Mouse (Mus musculus) liver, embryonic 11.5 days (tissue): ENCODE data around the gene Nploc4. TPM values are rescaled to one million over a fixed set of nuclear protein-coding genes. Genes with fewer than 3 reads are reported as not detected.

Experiments
- ATAC-seq: fragments of 200-750 bp; cut with Nextera tagmentation; replicated peaks from 2 replicates; pipeline ENCODE4 v1.8.0; 2017; ENCODE audit warnings: moderate number of reproducible peaks, mild to moderate bottlenecking, moderate TSS enrichment, moderate library complexity; ENCODE audit not compliant: low FRiP score
- DNase-seq: peaks from one replicate; pipeline ENCODE4 v3.0.0-alpha.2; 2017; ENCODE audit warnings: low spot score
- H3K27ac ChIP-seq: fragments of 300-500 bp; sonication (generic); 2 replicates; pipeline ENCODE4 v1.5.1; 2014; ENCODE audit warnings: mild to moderate bottlenecking, low read depth, low read length, control low read depth
- H3K27me3 ChIP-seq: fragments of 300-500 bp; sonication (generic); replicated peaks from 2 replicates; pipeline ENCODE4 v1.6.1; 2014; ENCODE audit warnings: low read length, mixed read lengths; ENCODE audit not compliant: control insufficient read depth, insufficient read depth
- H3K36me3 ChIP-seq: fragments of 300-500 bp; sonication (generic); 2 replicates; pipeline ENCODE4 v1.6.1; 2014; ENCODE audit warnings: mild to moderate bottlenecking, low read length, moderate library complexity, mixed read lengths; ENCODE audit not compliant: control insufficient read depth, insufficient read depth
- H3K4me1 ChIP-seq: fragments of 300-500 bp; sonication (generic); replicated peaks from 2 replicates; pipeline ENCODE4 v1.6.1; 2014; ENCODE audit warnings: low read length, mixed read lengths; ENCODE audit not compliant: control insufficient read depth, insufficient read depth
- H3K4me2 ChIP-seq: fragments of 300-500 bp; sonication (generic); 2 replicates; pipeline ENCODE4 v1.6.1; 2014; ENCODE audit warnings: mild to moderate bottlenecking, control low read depth, moderate library complexity
- H3K4me3 ChIP-seq: fragments of 300-500 bp; sonication (generic); 2 replicates; pipeline ENCODE4 v1.5.1; 2014; ENCODE audit warnings: low read depth, low read length, control low read depth
- H3K9ac ChIP-seq: fragments of 300-500 bp; sonication (generic); 2 replicates; pipeline ENCODE4 v1.6.1; 2014; ENCODE audit warnings: low read depth, low read length, control low read depth
- H3K9me3 ChIP-seq: fragments of 300-500 bp; sonication (generic); 2 replicates; pipeline ENCODE4 v1.6.1; 2016; ENCODE audit warnings: low read length, inconsistent platforms, mixed read lengths; ENCODE audit not compliant: control insufficient read depth
- WGBS: fragments of 180-500 bp; shearing (Covaris S2); extraction: QIAGEN DNeasy Blood & Tissue Kit; methylation state at CpG from one replicate; pipeline ENCODE4 v1.1.7; 2014; 5-methylcytosine and 5-hydroxymethylcytosine counted together
- polyA plus RNA-seq: library from polyadenylated mRNA; unstranded; fragments of >200 nt; fragmentation: Nextera tagmentation; extraction: Ambion mirVana; gene quantifications from 2 replicates; pipeline ENCODE4 v1.2.1, GENCODE M21; 2014

Nploc4 gene
- polyA plus RNA-seq, 1 experiment from 2014 or later: 44.5 TPM

DNA sequence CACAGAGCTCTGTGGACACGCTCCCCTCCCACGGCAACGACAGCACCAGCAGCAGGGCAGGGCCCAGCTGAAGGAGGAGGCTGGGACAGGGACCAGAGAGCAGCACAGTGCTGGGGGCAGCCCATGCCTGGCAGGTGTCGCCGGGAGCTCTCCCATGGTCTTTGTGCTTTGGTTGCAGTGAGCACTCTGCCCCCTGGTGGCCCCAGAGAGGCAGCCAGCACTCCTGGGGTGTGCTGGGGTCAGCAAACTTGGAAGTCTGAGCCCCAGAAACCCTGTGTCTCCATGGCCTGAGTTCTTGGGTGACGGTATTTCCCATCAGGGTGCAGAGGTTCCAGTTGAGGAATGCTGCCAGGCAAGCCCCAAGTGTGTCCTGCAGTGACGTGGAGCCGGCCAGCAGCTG is 67.9 kb downstream of the Nploc4 start:
- ATAC-seq (peak; percentile 74), DNase-seq (peak; percentile 63)
- Histone ChIP-seq H3K27me3 (no peaks in the 10 kb centered on the region), H3K27ac (no peak overlapping the region), H3K36me3 (peaks cover 20% of the 10 kb centered on the region), H3K4me3 (no peak overlapping the region), H3K9me3 (no peaks in the 10 kb centered on the region), H3K9ac (no peak overlapping the region), H3K4me1 (peaks cover 5% of the 10 kb centered on the region; the same call in 1 of the 2 replicates), H3K4me2 (no peak overlapping the region)
- WGBS: 43% methylated on average over 8 of the region's 8 CpGs

DNA sequence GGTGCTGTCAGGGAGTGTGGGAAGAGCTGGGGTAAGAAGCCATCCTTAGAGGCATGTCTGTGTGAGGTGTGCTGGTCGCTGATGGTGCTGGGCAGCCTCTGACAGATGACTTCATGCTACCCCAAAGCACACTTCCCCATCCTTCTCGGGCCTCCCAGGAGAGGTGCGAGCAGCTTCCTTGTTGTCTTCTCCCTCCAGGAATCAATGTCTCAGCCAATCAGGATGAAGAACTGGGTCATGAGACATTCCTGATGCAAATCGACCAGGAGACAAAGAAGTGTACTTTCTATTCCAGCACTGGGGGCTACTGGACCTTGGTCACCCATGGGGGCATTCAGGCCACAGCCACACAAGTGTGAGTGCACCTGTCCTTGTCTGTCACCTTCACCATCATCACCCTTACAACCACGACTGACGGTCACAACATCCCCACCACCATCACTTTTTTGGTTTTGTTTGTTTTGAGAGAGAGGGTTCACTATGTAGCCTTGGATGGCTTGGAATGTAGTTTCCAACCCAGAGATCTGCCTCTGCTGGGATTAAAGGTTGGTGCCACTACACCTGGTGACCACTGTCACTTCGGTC is 71.0 kb downstream of the Nploc4 start:
- 37% methylated on average over 7 of the region's 7 CpGs for WGBS
- H3K4me1 ChIP-seq: peaks cover 5% of the 10 kb centered on the region; the same call in 1 of the 2 replicates

DNA sequence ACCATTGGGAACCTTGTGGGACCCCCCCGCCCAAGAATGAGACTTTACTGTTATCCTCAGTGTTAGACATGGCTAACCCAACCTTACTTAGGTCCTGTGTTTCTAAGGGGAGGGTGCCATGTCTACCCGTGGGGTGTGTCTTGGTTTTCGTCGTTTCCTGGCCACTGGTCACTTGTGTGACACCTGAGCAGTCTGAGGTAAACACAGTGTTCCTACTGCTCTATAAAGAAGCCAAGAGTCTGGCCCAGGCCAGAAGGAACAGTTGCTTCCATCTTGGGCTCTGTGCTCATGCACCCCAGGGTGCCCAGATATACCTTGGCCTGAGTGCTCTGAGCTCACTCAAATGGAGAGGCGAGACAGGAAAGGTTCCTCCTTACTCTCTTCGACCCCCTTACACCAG is 74.6 kb downstream of the Nploc4 start:
- no peaks in the 10 kb centered on the region for H3K27me3 ChIP-seq
- H3K4me3 ChIP-seq: no peak overlapping the region
- 84% methylated on average over 6 of the region's 6 CpGs for WGBS
- H3K9ac ChIP-seq: no peak overlapping the region
- H3K27ac ChIP-seq: no peak overlapping the region
- peaks cover 15% of the 10 kb centered on the region for H3K4me1 ChIP-seq
- H3K36me3 ChIP-seq: no peaks in the 10 kb centered on the region
- no peak for ATAC-seq
- H3K4me2 ChIP-seq: no peak overlapping the region
- no peaks in the 10 kb centered on the region for H3K9me3 ChIP-seq
- no peak for DNase-seq

More for the DNA sequence above, 71.0 kb downstream of the Nploc4 start:
- peaks cover 5% of the 10 kb centered on the region; the same call in 1 of the 2 replicates for H3K36me3 ChIP-seq
- no peaks in the 10 kb centered on the region for H3K27me3 ChIP-seq
- ATAC-seq (no peak), DNase-seq (no peak)
- no peak overlapping the region for H3K27ac ChIP-seq
- no peak overlapping the region for H3K4me3 ChIP-seq
- no peaks in the 10 kb centered on the region for H3K9me3 ChIP-seq
- H3K9ac ChIP-seq: no peak overlapping the region
- no peak overlapping the region for H3K4me2 ChIP-seq

DNA sequence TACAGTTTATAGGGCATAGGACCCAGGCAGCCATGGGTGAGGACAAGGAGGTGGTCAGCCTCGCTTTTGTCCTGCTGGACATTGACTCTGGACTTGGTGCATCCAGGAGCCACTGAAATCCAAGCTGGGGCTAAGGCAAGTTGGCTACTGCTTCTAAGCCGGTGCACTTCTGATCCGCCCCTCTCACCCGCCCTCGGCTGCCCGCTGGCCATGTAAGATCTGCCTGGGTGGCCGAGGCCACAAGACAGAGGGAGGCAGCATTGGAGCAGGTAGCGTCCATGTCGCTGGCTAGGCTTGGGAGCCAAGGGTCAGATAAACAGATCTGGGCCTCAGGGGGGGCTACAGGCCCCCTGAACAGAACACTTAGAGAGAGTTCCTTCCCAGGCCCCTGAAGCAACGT is 76.2 kb downstream of the Nploc4 start, which contains the start of gene Fscn2:
TSS of gene Fscn2 (plus strand) at position 240 of the 400 bp plus-strand sequence.
- Histone ChIP-seq H3K4me1 (peaks cover 20% of the 10 kb centered on the region), H3K27me3 (no peaks in the 10 kb centered on the region), H3K4me2 (no peak within 1 kb of the TSS), H3K9me3 (no peaks in the 10 kb centered on the region), H3K36me3 (no peaks in the 10 kb centered on the region), H3K9ac (no peak within 1 kb of the TSS), H3K27ac (no peak within 1 kb of the TSS), H3K4me3 (no peak within 1 kb of the TSS)
- no peak for ATAC-seq
- DNase-seq: no peak
- 79% methylated on average over 10 of the region's 10 CpGs for WGBS

DNA sequence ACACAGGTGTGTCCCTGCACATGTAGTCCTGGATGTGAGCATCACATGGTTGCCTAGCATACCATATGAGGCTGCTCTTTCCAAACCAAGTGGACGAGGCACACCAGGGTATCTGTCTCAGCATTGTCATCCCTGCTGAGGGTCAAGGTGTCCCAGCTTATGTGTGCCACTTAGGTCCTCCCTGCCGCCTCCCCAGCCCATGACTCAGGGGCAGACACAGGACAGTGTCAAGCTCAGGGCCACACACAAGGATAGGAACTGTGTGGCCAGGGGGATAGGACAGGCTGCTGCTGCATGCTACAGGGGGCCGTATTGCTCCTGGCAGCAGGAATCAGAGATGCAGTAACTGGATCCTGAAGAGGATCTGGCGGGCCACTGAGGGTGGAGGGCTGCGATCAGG is 76.8 kb downstream of the Nploc4 start:
- Histone ChIP-seq H3K4me1 (peaks cover 24% of the 10 kb centered on the region), H3K27ac (no peak overlapping the region), H3K4me3 (no peak overlapping the region), H3K27me3 (no peaks in the 10 kb centered on the region), H3K36me3 (no peaks in the 10 kb centered on the region), H3K9me3 (no peaks in the 10 kb centered on the region), H3K9ac (no peak overlapping the region), H3K4me2 (no peak overlapping the region)
- ATAC-seq (no peak), DNase-seq (no peak)
- WGBS: 78% methylated on average over 5 of the region's 5 CpGs

DNA sequence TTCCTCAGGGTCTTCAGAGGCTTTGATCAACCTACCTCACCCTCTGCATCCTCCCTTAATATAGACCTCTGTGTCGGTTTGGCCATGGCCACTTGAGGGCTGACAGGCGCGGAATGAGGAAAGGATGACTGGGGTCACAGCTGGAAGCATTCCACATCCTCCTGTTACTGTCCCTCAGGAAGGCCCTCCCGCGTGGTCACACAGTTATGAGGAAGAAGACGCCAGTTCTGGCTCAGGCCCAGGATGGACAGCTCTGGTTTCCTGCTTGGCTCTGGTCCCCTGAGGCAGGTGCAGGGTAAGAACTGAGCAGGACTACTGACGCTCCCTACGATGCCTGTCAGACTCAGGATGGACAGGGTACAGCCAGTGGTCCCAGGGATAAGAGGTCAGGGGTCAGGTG is 77.4 kb downstream of the Nploc4 start:
- Histone ChIP-seq H3K4me3 (no peak overlapping the region), H3K27me3 (no peaks in the 10 kb centered on the region), H3K36me3 (no peaks in the 10 kb centered on the region), H3K9me3 (no peaks in the 10 kb centered on the region), H3K4me2 (no peak overlapping the region), H3K27ac (no peak overlapping the region), H3K4me1 (peaks cover 31% of the 10 kb centered on the region), H3K9ac (no peak overlapping the region)
- ATAC-seq (no peak), DNase-seq (no peak)
- WGBS: 47% methylated on average over 8 of the region's 8 CpGs

DNA sequence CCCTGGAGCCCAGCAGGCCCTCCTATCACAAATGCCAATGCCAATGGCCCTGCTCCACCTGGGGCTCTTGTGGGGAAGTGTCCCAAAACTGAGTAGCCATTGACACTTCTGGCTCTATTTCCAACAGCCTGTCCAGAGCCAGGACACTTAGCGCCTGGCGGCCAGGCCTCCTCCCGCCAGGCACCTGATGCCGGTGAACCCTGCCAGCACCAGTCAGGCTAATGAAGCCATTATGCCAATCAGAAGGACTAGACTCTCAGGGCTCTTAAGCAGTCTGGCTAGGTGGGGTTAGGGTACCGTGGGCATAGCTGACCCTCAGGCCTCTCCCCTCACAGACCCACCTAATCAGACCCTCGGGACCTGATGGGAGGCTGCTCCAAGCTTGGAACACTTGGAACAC is 78.1 kb downstream of the Nploc4 start:
- Histone ChIP-seq H3K9me3 (no peaks in the 10 kb centered on the region), H3K36me3 (no peaks in the 10 kb centered on the region), H3K4me2 (no peak overlapping the region), H3K4me3 (no peak overlapping the region), H3K9ac (no peak overlapping the region), H3K27me3 (no peaks in the 10 kb centered on the region), H3K27ac (no peak overlapping the region), H3K4me1 (peaks cover 38% of the 10 kb centered on the region)
- DNase-seq: no peak
- no peak for ATAC-seq
- WGBS: 86% methylated on average over 6 of the region's 6 CpGs

DNA sequence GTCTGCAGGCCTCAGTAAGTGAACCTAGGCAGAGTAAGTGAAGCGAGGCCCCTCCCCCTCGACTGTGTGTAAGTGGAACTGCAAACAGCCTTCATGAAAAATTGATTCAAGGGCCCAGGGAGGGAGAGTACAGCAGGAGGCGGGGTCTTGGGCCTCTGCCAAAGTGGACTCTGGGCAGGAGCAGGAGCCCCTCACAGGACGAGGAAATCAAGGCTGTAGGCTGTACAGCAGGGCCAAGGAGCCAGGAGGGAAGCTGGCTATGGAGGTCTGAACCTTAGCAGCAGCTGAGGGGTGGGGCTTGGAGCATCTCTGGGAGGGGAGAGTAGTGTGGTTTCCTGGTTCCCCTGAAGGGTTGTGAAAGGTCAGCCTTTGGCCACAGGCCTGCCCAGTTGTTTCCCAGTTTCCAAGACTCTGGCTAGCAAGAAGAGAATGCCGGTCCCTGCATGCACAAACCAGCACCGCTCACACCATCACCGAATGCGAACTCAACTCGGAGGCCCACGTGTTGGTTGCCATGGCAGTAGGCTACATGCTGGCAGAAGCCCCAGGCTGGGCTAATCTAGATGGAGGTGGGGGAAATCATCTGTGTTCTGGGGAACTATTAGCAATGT is 79.6 kb downstream of the Nploc4 start:
- WGBS: 42% methylated on average over 10 of the region's 10 CpGs
- DNase-seq (peak; percentile 66), ATAC-seq (no peak)
- Histone ChIP-seq H3K27me3 (no peaks in the 10 kb centered on the region), H3K4me2 (peak overlapping the region; percentile 26; the same call in 1 of the 2 replicates), H3K27ac (peak overlapping the region; percentile 73), H3K9me3 (no peaks in the 10 kb centered on the region), H3K4me1 (peaks cover 51% of the 10 kb centered on the region), H3K4me3 (no peak overlapping the region), H3K9ac (peak overlapping the region; percentile 31), H3K36me3 (no peaks in the 10 kb centered on the region)

DNA sequence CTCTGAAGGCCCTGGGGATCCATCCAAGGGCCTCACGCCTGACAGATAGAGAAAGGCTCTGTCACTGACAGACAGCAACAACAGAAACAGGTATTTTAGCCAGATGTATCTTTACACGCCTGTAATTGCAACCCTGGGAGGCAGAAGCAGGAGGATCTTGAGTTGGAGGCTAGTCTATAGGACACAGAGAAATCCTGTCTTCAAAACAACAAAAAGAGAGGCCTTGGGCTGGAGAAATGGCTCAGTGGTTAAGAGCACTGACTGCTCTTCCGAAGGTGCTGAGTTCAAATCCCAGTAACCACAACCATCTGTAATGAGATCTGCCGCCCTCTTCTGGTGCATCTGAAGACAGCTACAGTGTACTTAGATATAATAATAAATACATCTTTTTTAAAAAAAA is 80.6 kb downstream of the Nploc4 start:
- H3K27me3 ChIP-seq: no peaks in the 10 kb centered on the region
- peaks cover 56% of the 10 kb centered on the region for H3K4me1 ChIP-seq
- H3K4me2 ChIP-seq: no peak overlapping the region
- no peak overlapping the region for H3K4me3 ChIP-seq
- WGBS: 88% methylated on average over 4 of the region's 4 CpGs
- no peak overlapping the region for H3K27ac ChIP-seq
- DNase-seq (no peak), ATAC-seq (no peak)
- H3K9me3 ChIP-seq: no peaks in the 10 kb centered on the region
- H3K9ac ChIP-seq: no peak overlapping the region
- no peaks in the 10 kb centered on the region for H3K36me3 ChIP-seq
